Mouse (Mus musculus): ENCODE data around the gene Klrb1. TPM values are rescaled to one million over a fixed set of nuclear protein-coding genes. Genes with fewer than 3 reads are reported as not detected.
A peak's percentile ranks its signal among the peaks of the same experiment; 100 is the strongest.
"Not testable (repeated sequence)": the region's sequence is repeated elsewhere in the genome, so short reads cannot be mapped to it uniquely, and the experiment has no call there.

Klrb1 gene
- 0.45 and 0.94 TPM in 2 replicates for polyA plus RNA-seq (2014; fragmentation: Nextera tagmentation; extraction: Ambion mirVana)

GRCm38 (mm10) chr6:128722959-128723358 lies at the start of gene Klrb1:
TSS of gene Klrb1 (minus strand) at chr6:128723059.
- Histone ChIP-seq H3K9me3 (ENCODE audit: control insufficient read depth, low read length) (no peaks in the 10 kb centered on the region), H3K9ac (replicated peaks; ENCODE audit: low read length) (no peak within 1 kb of the TSS), H3K27me3 (ENCODE audit: control insufficient read depth, insufficient read depth, low read length) (no peaks in the 10 kb centered on the region), H3K36me3 (ENCODE audit: control insufficient read depth, insufficient read depth, low read length) (no peaks in the 10 kb centered on the region), H3K4me3 (replicated peaks; ENCODE audit: low read depth, low read length) (no peak within 1 kb of the TSS), H3K27ac (replicated peaks; ENCODE audit: low read depth, low read length) (no peak within 1 kb of the TSS), H3K4me1 (ENCODE audit: control insufficient read depth, insufficient read depth, low read length) (no peaks in the 10 kb centered on the region), H3K4me2 (ENCODE audit: low read length) (no peak within 1 kb of the TSS)
- DNase-seq (no peak), ATAC-seq (ENCODE audit: low FRiP score, low TSS enrichment) (no peak)
- 84% methylated on average over 4 of the region's 4 CpGs for WGBS

GRCm38 (mm10) chr6:128769481-128770253 lies 46.8 kb upstream of the Klrb1 start:
- DNase-seq (peak; percentile 26), ATAC-seq (ENCODE audit: low FRiP score, low TSS enrichment) (no peak)
- H3K4me3 ChIP-seq (replicated peaks; ENCODE audit: low read depth, low read length) = no peak overlapping the region
- H3K9me3 ChIP-seq (ENCODE audit: control insufficient read depth, low read length) = no peaks in the 10 kb centered on the region
- no peak overlapping the region for H3K4me2 ChIP-seq (ENCODE audit: low read length)
- H3K4me1 ChIP-seq (ENCODE audit: control insufficient read depth, insufficient read depth, low read length) = no peaks in the 10 kb centered on the region; the same call in 1 of the 2 replicates
- H3K9ac ChIP-seq (replicated peaks; ENCODE audit: low read length) = no peak overlapping the region
- H3K27me3 ChIP-seq (ENCODE audit: control insufficient read depth, insufficient read depth, low read length) = no peaks in the 10 kb centered on the region
- no peak overlapping the region for H3K27ac ChIP-seq (replicated peaks; ENCODE audit: low read depth, low read length)
- no peaks in the 10 kb centered on the region for H3K36me3 ChIP-seq (ENCODE audit: control insufficient read depth, insufficient read depth, low read length)
- 83% methylated on average over 10 of the region's 10 CpGs for WGBS

GRCm38 (mm10) chr6:128768047-128768446 lies 45.2 kb upstream of the Klrb1 start:
- no peak for ATAC-seq (ENCODE audit: low FRiP score, low TSS enrichment)
- DNase-seq = no peak
- no peaks in the 10 kb centered on the region; the same call in 1 of the 2 replicates for H3K4me1 ChIP-seq (ENCODE audit: control insufficient read depth, insufficient read depth, low read length)
- 82% methylated on average over 4 of the region's 4 CpGs for WGBS
- no peaks in the 10 kb centered on the region for H3K9me3 ChIP-seq (ENCODE audit: control insufficient read depth, low read length)
- H3K9ac ChIP-seq (replicated peaks; ENCODE audit: low read length) = no peak overlapping the region
- no peaks in the 10 kb centered on the region for H3K27me3 ChIP-seq (ENCODE audit: control insufficient read depth, insufficient read depth, low read length)
- no peak overlapping the region for H3K4me2 ChIP-seq (ENCODE audit: low read length)
- H3K4me3 ChIP-seq (replicated peaks; ENCODE audit: low read depth, low read length) = no peak overlapping the region
- H3K27ac ChIP-seq (replicated peaks; ENCODE audit: low read depth, low read length) = no peak overlapping the region
- no peaks in the 10 kb centered on the region for H3K36me3 ChIP-seq (ENCODE audit: control insufficient read depth, insufficient read depth, low read length)

- not testable (repeated sequence) for H3K9me3 ChIP-seq (ENCODE audit: control insufficient read depth, low read length); H3K4me1 ChIP-seq (ENCODE audit: control insufficient read depth, insufficient read depth, low read length); H3K4me3 ChIP-seq (replicated peaks; ENCODE audit: low read depth, low read length); H3K9ac ChIP-seq (replicated peaks; ENCODE audit: low read length); H3K27me3 ChIP-seq (ENCODE audit: control insufficient read depth, insufficient read depth, low read length); H3K36me3 ChIP-seq (ENCODE audit: control insufficient read depth, insufficient read depth, low read length)
- DNase-seq (peak; percentile 84), ATAC-seq (ENCODE audit: low FRiP score, low TSS enrichment) (peak; percentile 49; the same call in 1 of the 2 replicates)
- WGBS = 64% methylated on average over 6 of the region's 6 CpGs
- peak overlapping the region; percentile 63; the same call in 1 of the 2 replicates for H3K27ac ChIP-seq (replicated peaks; ENCODE audit: low read depth, low read length)
- 0 out of 2 replicates have a peak overlapping the region, but pooled peaks have one; percentile 7 for H3K4me2 ChIP-seq (ENCODE audit: low read length)
Observed at GRCm38 (mm10) chr6:128766486-128767254, 43.8 kb upstream of the Klrb1 start.

- H3K9ac ChIP-seq (replicated peaks; ENCODE audit: low read length) = no peak overlapping the region
- DNase-seq (no peak), ATAC-seq (ENCODE audit: low FRiP score, low TSS enrichment) (no peak)
- peaks cover 2% of the 10 kb centered on the region; the same call in 1 of the 2 replicates for H3K4me1 ChIP-seq (ENCODE audit: control insufficient read depth, insufficient read depth, low read length)
- WGBS = 80% methylated on average over 1 of the region's 1 CpGs
- no peaks in the 10 kb centered on the region for H3K27me3 ChIP-seq (ENCODE audit: control insufficient read depth, insufficient read depth, low read length)
- H3K36me3 ChIP-seq (ENCODE audit: control insufficient read depth, insufficient read depth, low read length) = no peaks in the 10 kb centered on the region
- no peaks in the 10 kb centered on the region for H3K9me3 ChIP-seq (ENCODE audit: control insufficient read depth, low read length)
- H3K27ac ChIP-seq (replicated peaks; ENCODE audit: low read depth, low read length) = no peak overlapping the region
- H3K4me2 ChIP-seq (ENCODE audit: low read length) = no peak overlapping the region
- H3K4me3 ChIP-seq (replicated peaks; ENCODE audit: low read depth, low read length) = no peak overlapping the region
Observed at GRCm38 (mm10) chr6:128765211-128765610, 42.4 kb upstream of the Klrb1 start.

GRCm38 (mm10) chr6:128764598-128764997 lies 41.7 kb upstream of the Klrb1 start:
- Histone ChIP-seq H3K36me3 (ENCODE audit: control insufficient read depth, insufficient read depth, low read length) (no peaks in the 10 kb centered on the region), H3K27me3 (ENCODE audit: control insufficient read depth, insufficient read depth, low read length) (no peaks in the 10 kb centered on the region), H3K9me3 (ENCODE audit: control insufficient read depth, low read length) (no peaks in the 10 kb centered on the region), H3K4me1 (ENCODE audit: control insufficient read depth, insufficient read depth, low read length) (peaks cover 3% of the 10 kb centered on the region; the same call in 1 of the 2 replicates), H3K27ac (replicated peaks; ENCODE audit: low read depth, low read length) (peak overlapping the region; percentile 80; the same call in 1 of the 2 replicates), H3K4me2 (ENCODE audit: low read length) (peak overlapping the region; percentile 50), H3K4me3 (replicated peaks; ENCODE audit: low read depth, low read length) (peak overlapping the region; percentile 52), H3K9ac (replicated peaks; ENCODE audit: low read length) (peak overlapping the region; percentile 47; the same call in 1 of the 2 replicates)
- ATAC-seq (ENCODE audit: low FRiP score, low TSS enrichment) (no peak), DNase-seq (no peak)
- 21% methylated on average over 5 of the region's 5 CpGs for WGBS

GRCm38 (mm10) chr6:128763736-128764523 lies 41.1 kb upstream of the Klrb1 start:
- 1% methylated on average over 30 of the region's 30 CpGs for WGBS
- H3K36me3 ChIP-seq (ENCODE audit: control insufficient read depth, insufficient read depth, low read length) = no peaks in the 10 kb centered on the region
- H3K9ac ChIP-seq (replicated peaks; ENCODE audit: low read length) = peak overlapping the region; percentile 62
- peak overlapping the region; percentile 65 for H3K4me2 ChIP-seq (ENCODE audit: low read length)
- peak; percentile 88 for ATAC-seq (ENCODE audit: low FRiP score, low TSS enrichment)
- H3K4me3 ChIP-seq (replicated peaks; ENCODE audit: low read depth, low read length) = peak overlapping the region; percentile 52
- H3K27me3 ChIP-seq (ENCODE audit: control insufficient read depth, insufficient read depth, low read length) = no peaks in the 10 kb centered on the region
- H3K27ac ChIP-seq (replicated peaks; ENCODE audit: low read depth, low read length) = peak overlapping the region; percentile 85
- peak; percentile 95 for DNase-seq
- H3K9me3 ChIP-seq (ENCODE audit: control insufficient read depth, low read length) = no peaks in the 10 kb centered on the region
- H3K4me1 ChIP-seq (ENCODE audit: control insufficient read depth, insufficient read depth, low read length) = peaks cover 7% of the 10 kb centered on the region; the same call in 1 of the 2 replicates

Measured in midbrain, embryonic 14.5 days (tissue).